Mouse (Mus musculus) thymus, postnatal 0 days (tissue): ENCODE results near the gene Tfpi2. TPM values are rescaled to one million over a fixed set of nuclear protein-coding genes. Genes with fewer than 3 reads are reported as not detected.

Source experiments
- DNase-seq: peaks from one replicate; pipeline ENCODE4 v3.0.0-alpha.2; 2015; ENCODE audit warnings: low spot score
- polyA plus RNA-seq: library from polyadenylated mRNA; unstranded; fragments of >200 nt; fragmentation: Nextera tagmentation; extraction: Ambion mirVana; gene quantifications from 2 replicates; pipeline ENCODE4 v1.2.1, GENCODE M21; 2015

The Tfpi2 gene
- polyA plus RNA-seq, 1 experiment from 2014 or later, result 1.8 TPM

GRCm38 (mm10) chr6:3916015-3916414 lies 72.7 kb downstream of the Tfpi2 start:
- no peak for DNase-seq

Other genes with a start within 250 kb of the Tfpi2 start
- gene Calcr, start 224.2 kb downstream of the Tfpi2 start, polyA plus RNA-seq, result 0.17 and 0.18 TPM in 2 replicates
- gene Gngt1, start 4.9 kb upstream of the Tfpi2 start, polyA plus RNA-seq, result not detected in 2 replicates
- gene Gng11, start 15.0 kb upstream of the Tfpi2 start, polyA plus RNA-seq, result 26.3 and 29.1 TPM in 2 replicates
- gene Bet1, start 98.1 kb upstream of the Tfpi2 start, polyA plus RNA-seq, result 60.0 and 62.8 TPM in 2 replicates